Mouse (Mus musculus) brain, embryonic 14.5 days (tissue): ENCODE measurements at regions not wholly inside any gene's neighbourhood (a gene's known extent, or its start where the extent isn't known, plus 50 kb on each side); places are given as distances from the start of the nearest gene placed in this dataset.

ENCODE experiments used
- DNase-seq: peaks from one replicate; pipeline ENCODE4 v3.0.0-alpha.2; 2011; ENCODE audit warnings: low read depth
- POLR2A ChIP-seq: fragments of 200-500 bp; IDR thresholded peaks from 2 replicates; pipeline ENCODE4 v1.6.1; 2012; ENCODE audit warnings: mild to moderate bottlenecking, inconsistent platforms, borderline replicate concordance; ENCODE audit not compliant: poor library complexity, insufficient read depth, insufficient read length, severe bottlenecking; ENCODE audit errors: extremely low read depth

- DNase-seq = peak; percentile 4
- TF ChIP-seq POLR2A = no peak
These were observed 279.6 kb downstream of the Gm21863 start for GRCm38 (mm10) chr12:20233871-20234307.
